Mouse (Mus musculus): Measurements from ENCODE around the gene Hes3. TPM values are rescaled to one million over a fixed set of nuclear protein-coding genes. Genes with fewer than 3 reads are reported as not detected.

Hes3 gene
- polyA plus RNA-seq, 1 experiment = not detected

DNA sequence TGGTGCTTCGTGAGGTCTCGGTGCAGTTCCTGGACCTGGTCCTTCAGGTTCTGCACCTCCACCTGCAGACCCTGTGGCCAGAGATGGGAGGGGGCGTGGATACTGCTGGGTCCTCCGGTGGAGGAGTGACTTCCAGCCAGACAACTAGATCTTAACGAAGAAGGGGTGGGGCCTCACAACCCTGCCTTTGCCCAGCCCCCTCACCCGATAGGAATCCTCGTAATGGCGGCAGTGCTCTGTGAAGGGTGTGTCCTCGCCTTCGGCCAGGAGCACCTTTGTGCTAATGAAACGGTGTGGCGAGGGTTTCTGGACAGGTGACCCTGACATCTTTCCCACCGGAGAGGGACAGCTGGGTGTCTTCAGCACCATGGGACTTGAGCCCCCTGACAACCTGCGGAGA is 20.7 kb upstream of the Hes3 start:
- H3K27ac ChIP-seq (ENCODE audit: insufficient read depth, low read length) = no peak overlapping the region
- no peak for TF ChIP-seq POLR2A (IDR thresholded peaks at IDR 0.05; ENCODE audit: low read depth, low read length)
- TF ChIP-seq CTCF (IDR thresholded peaks at IDR 0.05; ENCODE audit: borderline replicate concordance, insufficient read depth, low read length) = no peak
- H3K4me1 ChIP-seq (ENCODE audit: control insufficient read depth, insufficient read depth, low read length) = no peaks in the 10 kb centered on the region
- no peak overlapping the region for H3K4me3 ChIP-seq (ENCODE audit: insufficient read depth, low read length)

- H3K27ac ChIP-seq (ENCODE audit: insufficient read depth, low read length) = no peak overlapping the region
- H3K4me1 ChIP-seq (ENCODE audit: control insufficient read depth, insufficient read depth, low read length) = no peaks in the 10 kb centered on the region
- TF ChIP-seq CTCF (IDR thresholded peaks at IDR 0.05; ENCODE audit: borderline replicate concordance, insufficient read depth, low read length) (no peak), POLR2A (IDR thresholded peaks at IDR 0.05; ENCODE audit: low read depth, low read length) (no peak)
- no peak overlapping the region for H3K4me3 ChIP-seq (ENCODE audit: insufficient read depth, low read length)
These were observed 16.1 kb upstream of the Hes3 start for GRCm38 (mm10) chr4:152307542-152307941.

GRCm38 (mm10) chr4:152305991-152306390 is 14.5 kb upstream of the Hes3 start:
- Histone ChIP-seq H3K4me3 (ENCODE audit: insufficient read depth, low read length) (no peak overlapping the region), H3K27ac (ENCODE audit: insufficient read depth, low read length) (no peak overlapping the region)
- TF ChIP-seq POLR2A (IDR thresholded peaks at IDR 0.05; ENCODE audit: low read depth, low read length) (no peak), CTCF (IDR thresholded peaks at IDR 0.05; ENCODE audit: borderline replicate concordance, insufficient read depth, low read length) (no peak)

GRCm38 (mm10) chr4:152304685-152305084 is 13.2 kb upstream of the Hes3 start:
- H3K4me1 ChIP-seq (ENCODE audit: control insufficient read depth, insufficient read depth, low read length) = no peaks in the 10 kb centered on the region
- no peak overlapping the region for H3K27ac ChIP-seq (ENCODE audit: insufficient read depth, low read length)
- H3K4me3 ChIP-seq (ENCODE audit: insufficient read depth, low read length) = no peak overlapping the region
- TF ChIP-seq CTCF (IDR thresholded peaks at IDR 0.05; ENCODE audit: borderline replicate concordance, insufficient read depth, low read length) (no peak), POLR2A (IDR thresholded peaks at IDR 0.05; ENCODE audit: low read depth, low read length) (no peak)

More at GRCm38 (mm10) chr4:152305991-152306390, 14.5 kb upstream of the Hes3 start:
- no peaks in the 10 kb centered on the region for H3K4me1 ChIP-seq (ENCODE audit: control insufficient read depth, insufficient read depth, low read length)

- no peak overlapping the region for H3K27ac ChIP-seq (ENCODE audit: insufficient read depth, low read length)
- no peak overlapping the region for H3K4me3 ChIP-seq (ENCODE audit: insufficient read depth, low read length)
- H3K4me1 ChIP-seq (ENCODE audit: control insufficient read depth, insufficient read depth, low read length) = 0 out of 2 replicates have a peak, but pooled peaks cover 3% of the 10 kb centered on the region
- TF ChIP-seq CTCF (IDR thresholded peaks at IDR 0.05; ENCODE audit: borderline replicate concordance, insufficient read depth, low read length) (no peak), POLR2A (IDR thresholded peaks at IDR 0.05; ENCODE audit: low read depth, low read length) (no peak)
These were observed 11.7 kb upstream of the Hes3 start for GRCm38 (mm10) chr4:152303172-152303571.

- no peak overlapping the region for H3K4me3 ChIP-seq (ENCODE audit: insufficient read depth, low read length)
- no peak overlapping the region for H3K27ac ChIP-seq (ENCODE audit: insufficient read depth, low read length)
- H3K4me1 ChIP-seq (ENCODE audit: control insufficient read depth, insufficient read depth, low read length) = 0 out of 2 replicates have a peak, but pooled peaks cover 3% of the 10 kb centered on the region
- no peak for TF ChIP-seq POLR2A (IDR thresholded peaks at IDR 0.05; ENCODE audit: low read depth, low read length)
- TF ChIP-seq CTCF (IDR thresholded peaks at IDR 0.05; ENCODE audit: borderline replicate concordance, insufficient read depth, low read length) = no peak
These were observed 10.6 kb upstream of the Hes3 start for GRCm38 (mm10) chr4:152302012-152302411.

- Histone ChIP-seq H3K4me1 (ENCODE audit: control insufficient read depth, insufficient read depth, low read length) (0 out of 2 replicates have a peak, but pooled peaks cover 3% of the 10 kb centered on the region), H3K4me3 (ENCODE audit: insufficient read depth, low read length) (no peak overlapping the region), H3K27ac (ENCODE audit: insufficient read depth, low read length) (no peak overlapping the region)
- TF ChIP-seq CTCF (IDR thresholded peaks at IDR 0.05; ENCODE audit: borderline replicate concordance, insufficient read depth, low read length) = no peak
- TF ChIP-seq POLR2A (IDR thresholded peaks at IDR 0.05; ENCODE audit: low read depth, low read length) = no peak
These were observed 8.9 kb upstream of the Hes3 start for GRCm38 (mm10) chr4:152300375-152300774.

DNA sequence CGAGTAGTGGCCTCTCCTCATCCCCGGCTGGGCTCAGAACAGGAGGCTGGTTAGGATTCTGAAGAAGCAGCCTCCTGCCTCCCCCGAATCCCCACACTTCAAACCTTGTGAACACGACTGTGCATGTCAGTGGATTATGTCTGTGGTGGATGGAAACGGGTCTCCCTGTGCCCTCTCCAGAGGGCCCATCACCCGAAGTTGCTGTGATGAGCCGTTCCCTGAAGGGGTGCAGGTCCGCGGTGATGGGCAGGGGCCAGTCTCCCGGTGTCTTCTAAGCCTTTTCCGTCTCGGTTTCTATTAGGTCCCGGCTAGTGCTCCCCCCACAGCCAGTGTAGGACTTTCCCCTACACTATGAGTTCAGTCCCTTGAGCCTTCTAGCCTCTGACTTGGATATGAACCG is 7.4 kb upstream of the Hes3 start:
- H3K4me1 ChIP-seq (ENCODE audit: control insufficient read depth, insufficient read depth, low read length) = 0 out of 2 replicates have a peak, but pooled peaks cover 3% of the 10 kb centered on the region
- H3K27ac ChIP-seq (ENCODE audit: insufficient read depth, low read length) = no peak overlapping the region
- 0 out of 2 replicates have a peak overlapping the region, but pooled peaks have one; percentile 52 for H3K4me3 ChIP-seq (ENCODE audit: insufficient read depth, low read length)
- no peak for TF ChIP-seq POLR2A (IDR thresholded peaks at IDR 0.05; ENCODE audit: low read depth, low read length)
- no peak for TF ChIP-seq CTCF (IDR thresholded peaks at IDR 0.05; ENCODE audit: borderline replicate concordance, insufficient read depth, low read length)

DNA sequence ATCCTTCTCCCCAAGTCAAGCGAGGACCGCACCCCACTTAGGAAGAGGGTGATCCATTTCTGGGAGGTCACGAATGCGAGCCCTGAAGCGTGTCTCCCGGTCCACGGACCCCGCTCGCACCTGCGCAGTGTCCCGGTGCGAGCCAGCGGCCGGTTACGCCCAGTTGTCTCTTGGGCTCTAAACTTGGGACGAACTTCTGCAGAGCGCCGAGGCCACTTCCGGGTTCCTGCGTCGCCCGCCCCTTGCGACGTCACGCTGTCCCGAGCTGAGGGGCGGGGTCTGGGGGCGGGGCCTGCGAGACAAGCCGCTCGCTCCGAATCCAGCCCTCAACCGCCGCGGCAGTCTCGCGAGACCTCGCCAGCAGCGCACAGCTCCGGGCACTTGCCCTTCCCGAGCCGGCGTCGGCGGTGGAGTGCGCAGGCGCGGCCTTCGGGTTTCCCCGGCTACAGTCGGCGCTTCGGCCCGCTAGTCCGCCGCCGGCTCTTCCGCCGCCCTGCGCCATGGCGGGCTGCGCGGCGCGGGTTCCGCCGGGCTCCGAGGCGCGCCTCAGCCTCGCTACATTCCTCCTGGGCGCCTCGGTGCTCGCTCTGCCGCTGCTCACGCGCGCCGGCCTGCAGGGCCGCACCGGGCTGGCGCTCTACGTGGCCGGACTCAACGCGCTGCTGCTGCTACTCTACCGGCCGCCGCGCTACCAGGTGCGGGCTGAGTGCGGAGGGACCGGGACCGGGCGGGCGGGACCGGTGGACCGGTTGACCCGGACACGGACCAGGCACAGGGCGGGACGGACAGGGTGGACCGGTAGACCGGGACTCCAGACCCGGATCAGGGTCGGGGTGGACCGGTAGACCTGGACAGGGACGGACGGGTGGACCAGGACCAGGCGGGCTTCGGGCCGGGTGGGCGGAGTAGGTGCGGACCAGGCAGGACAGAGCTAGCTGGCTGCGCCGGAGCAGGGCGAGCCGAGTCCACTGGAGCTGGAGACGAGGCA is 5.7 kb upstream of the Hes3 start, which contains the start of gene Icmt:
TSS of gene Icmt (plus strand) at position 354 of the 988 bp plus-strand sequence.
- Histone ChIP-seq H3K4me1 (ENCODE audit: control insufficient read depth, insufficient read depth, low read length) (peaks cover 6% of the 10 kb centered on the region; the same call in 1 of the 2 replicates), H3K27ac (ENCODE audit: insufficient read depth, low read length) (peak within 1 kb of the TSS; percentile 35)

DNA sequence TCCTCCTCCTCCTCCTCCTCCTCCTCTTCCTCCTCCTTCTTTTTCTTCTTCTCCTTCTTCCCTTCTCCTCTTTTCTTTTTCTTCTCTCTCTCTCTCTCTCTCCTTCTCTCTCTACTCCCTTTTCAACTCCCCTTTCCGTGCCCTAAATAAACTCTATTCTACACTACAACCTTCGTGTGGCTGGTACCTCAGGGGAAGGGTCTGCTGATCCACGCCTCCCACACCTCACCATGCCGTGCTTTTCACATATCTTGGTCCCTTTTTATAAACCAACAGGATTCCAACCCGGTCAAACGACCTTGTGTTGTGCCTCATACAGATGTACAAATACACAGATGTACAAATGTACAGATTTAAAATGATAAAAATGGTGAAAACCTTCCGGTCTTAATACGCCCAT is 4.9 kb upstream of the Hes3 start:
- Histone ChIP-seq H3K4me3 (ENCODE audit: insufficient read depth, low read length) (peak overlapping the region; percentile 68), H3K4me1 (ENCODE audit: control insufficient read depth, insufficient read depth, low read length) (peaks cover 6% of the 10 kb centered on the region; the same call in 1 of the 2 replicates), H3K27ac (ENCODE audit: insufficient read depth, low read length) (peak overlapping the region; percentile 35; the same call in 1 of the 2 replicates)
- TF ChIP-seq CTCF (IDR thresholded peaks at IDR 0.05; ENCODE audit: borderline replicate concordance, insufficient read depth, low read length) (no peak), POLR2A (IDR thresholded peaks at IDR 0.05; ENCODE audit: low read depth, low read length) (no peak)

More for the DNA sequence above, 5.7 kb upstream of the Hes3 start, which contains the start of gene Icmt:
- peak within 1 kb of the TSS; percentile 68 for H3K4me3 ChIP-seq (ENCODE audit: insufficient read depth, low read length)
- no peak for TF ChIP-seq CTCF (IDR thresholded peaks at IDR 0.05; ENCODE audit: borderline replicate concordance, insufficient read depth, low read length)
- peak; percentile 83 for TF ChIP-seq POLR2A (IDR thresholded peaks at IDR 0.05; ENCODE audit: low read depth, low read length)

Measured in embryonic fibroblast, embryonic 13.5 days (primary cell).